In genomic region chr9:20805706-20806105, GRCm38 (mm10) we compare ENCODE assay signal across 30 mouse cellular contexts. TPM values are rescaled to one million over a fixed set of nuclear protein-coding genes. Genes with fewer than 3 reads are reported as not detected.
"Had no signal": no experiment of that assay in that cellular context is flagged by ENCODE, and none has a peak within 500 bp of the region (broad histone marks: within the 10 kb centered on the region; RNA-seq: fewer than 3 reads in every experiment).

No protein-coding gene starts in this region.

- H3K27ac ChIP-seq: limb, embryonic 12.5 days; limb, embryonic 15.5 days; liver, embryonic 12.5 days; liver, embryonic 15.5 days; lung, embryonic 15.5 days; midbrain, embryonic 12.5 days; neural tube, embryonic 13.5 days had no signal

- DNase-seq: kidney, adult 9 months; kidney, postnatal 25 days; left cerebral cortex, postnatal 4 days; lung, postnatal 10 days; lung, postnatal 36 days; retina, postnatal 1 day; thymus, adult 18-20 months; thymus, postnatal 36 days had no signal

- ATAC-seq: liver, embryonic 12.5 days; midbrain, embryonic 16.5 days had no signal

- H3K4me3 ChIP-seq: limb, embryonic 12.5 days; limb, embryonic 15.5 days; liver, embryonic 12.5 days; liver, embryonic 15.5 days; lung, embryonic 15.5 days; midbrain, embryonic 12.5 days; myocyte; neural tube, embryonic 13.5 days had no signal

- H3K27me3 ChIP-seq: limb, embryonic 12.5 days; limb, embryonic 15.5 days; lung, embryonic 15.5 days had no signal

- H3K36me3 ChIP-seq: limb, embryonic 12.5 days; limb, embryonic 15.5 days; liver, embryonic 12.5 days; liver, embryonic 15.5 days; lung, embryonic 15.5 days; midbrain, embryonic 12.5 days; neural tube, embryonic 13.5 days had no signal

- H3K4me1 ChIP-seq: limb, embryonic 12.5 days; limb, embryonic 15.5 days; liver, embryonic 12.5 days; lung, embryonic 15.5 days; midbrain, embryonic 12.5 days; neural tube, embryonic 13.5 days had no signal

- H3K9ac ChIP-seq: limb, embryonic 12.5 days; limb, embryonic 15.5 days; liver, embryonic 12.5 days; liver, embryonic 15.5 days; lung, embryonic 15.5 days; midbrain, embryonic 12.5 days; neural tube, embryonic 13.5 days had no signal

- H3K9me3 ChIP-seq: limb, embryonic 15.5 days; liver, embryonic 12.5 days; liver, embryonic 15.5 days; lung, embryonic 15.5 days had no signal

- H3K4me2 ChIP-seq: limb, embryonic 12.5 days; limb, embryonic 15.5 days; liver, embryonic 12.5 days; liver, embryonic 15.5 days; lung, embryonic 15.5 days; midbrain, embryonic 12.5 days; neural tube, embryonic 13.5 days had no signal

RNA-seq across cellular contexts. Expression of gene Col5a3, which starts 9.2 kb away (rescaled TPM):
- total RNA-seq: megakaryocyte-erythroid progenitor cell, adult 5-6 weeks; monocyte, adult 5-6 weeks had no signal

RNA-seq across cellular contexts. Expression of gene Rdh8, which starts 12.6 kb away (rescaled TPM):
- total RNA-seq: layer of hippocampus, postnatal 14 days; left cerebral cortex, adult 8-10 months; left cerebral cortex, postnatal 14 days; left cerebral cortex, postnatal 4 days; megakaryocyte progenitor cell, adult 5-6 weeks; megakaryocyte-erythroid progenitor cell, adult 5-6 weeks; monocyte, adult 5-6 weeks; neutrophil, adult 5-6 weeks had no signal
- polyA plus RNA-seq: kidney, embryonic 16.5 days; limb, embryonic 12.5 days; limb, embryonic 15.5 days; liver, embryonic 12.5 days; liver, embryonic 15.5 days; lung, embryonic 15.5 days; midbrain, embryonic 12.5 days; midbrain, embryonic 16.5 days; myocyte; neural tube, embryonic 13.5 days; small intestine, adult 2 months; spleen, adult 2 months; stomach, embryonic 16.5 days; testis, adult 2 months; urinary bladder, adult 2 months had no signal

RNA-seq across cellular contexts. Expression of gene Olfm2, which starts 59.6 kb away (rescaled TPM):
- total RNA-seq: megakaryocyte-erythroid progenitor cell, adult 5-6 weeks; monocyte, adult 5-6 weeks; neutrophil, adult 5-6 weeks had no signal
